Mouse (Mus musculus): ENCODE results near the gene Mylk2. TPM values are rescaled to one million over a fixed set of nuclear protein-coding genes. Genes with fewer than 3 reads are reported as not detected.

Mylk2 gene
- total RNA-seq, 2 experiments from 2014 or later, result not detected

DNA sequence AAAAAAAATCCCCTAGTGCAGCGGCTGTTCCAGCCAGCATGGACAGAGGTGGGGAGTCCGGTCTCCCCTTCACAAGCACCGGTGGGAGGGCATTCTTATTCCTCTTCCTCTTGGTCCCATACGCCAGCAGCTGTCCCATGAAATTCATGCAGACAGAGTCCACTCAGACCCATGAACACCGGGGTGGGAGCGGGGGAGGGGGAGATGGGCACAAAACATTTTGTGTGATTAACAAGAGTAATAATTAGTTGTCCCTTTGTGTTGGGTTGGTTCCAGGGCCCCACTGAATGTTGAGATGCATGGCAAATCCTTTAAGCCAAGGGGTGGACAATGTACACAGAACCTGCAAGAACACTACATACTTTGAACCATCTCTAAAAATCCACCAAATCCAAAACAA, 30.0 kb downstream of the Mylk2 start:
- no peak for ATAC-seq (replicated peaks; ENCODE audit: poor library complexity, severe bottlenecking)

DNA sequence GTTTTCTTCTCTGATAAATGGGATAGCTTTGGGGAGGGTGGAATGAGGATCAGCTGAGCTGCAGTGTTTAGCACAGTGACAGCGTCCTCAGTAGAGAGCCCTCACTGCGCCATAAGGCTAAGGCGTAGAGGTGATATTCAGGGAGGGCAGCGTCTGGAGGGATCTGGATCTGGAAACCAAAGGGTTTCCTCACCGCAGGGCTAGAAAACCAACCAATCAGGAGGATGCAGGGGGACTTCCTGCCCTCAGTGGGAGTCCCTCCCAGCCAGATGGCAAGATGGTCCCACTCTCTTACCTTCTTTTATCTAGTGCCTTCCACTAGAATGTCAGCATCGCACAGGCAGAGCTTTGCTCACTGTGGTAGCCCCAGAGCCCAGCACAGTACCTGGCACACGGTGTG, 30.6 kb downstream of the Mylk2 start:
- ATAC-seq (replicated peaks; ENCODE audit: poor library complexity, severe bottlenecking), result no peak

DNA sequence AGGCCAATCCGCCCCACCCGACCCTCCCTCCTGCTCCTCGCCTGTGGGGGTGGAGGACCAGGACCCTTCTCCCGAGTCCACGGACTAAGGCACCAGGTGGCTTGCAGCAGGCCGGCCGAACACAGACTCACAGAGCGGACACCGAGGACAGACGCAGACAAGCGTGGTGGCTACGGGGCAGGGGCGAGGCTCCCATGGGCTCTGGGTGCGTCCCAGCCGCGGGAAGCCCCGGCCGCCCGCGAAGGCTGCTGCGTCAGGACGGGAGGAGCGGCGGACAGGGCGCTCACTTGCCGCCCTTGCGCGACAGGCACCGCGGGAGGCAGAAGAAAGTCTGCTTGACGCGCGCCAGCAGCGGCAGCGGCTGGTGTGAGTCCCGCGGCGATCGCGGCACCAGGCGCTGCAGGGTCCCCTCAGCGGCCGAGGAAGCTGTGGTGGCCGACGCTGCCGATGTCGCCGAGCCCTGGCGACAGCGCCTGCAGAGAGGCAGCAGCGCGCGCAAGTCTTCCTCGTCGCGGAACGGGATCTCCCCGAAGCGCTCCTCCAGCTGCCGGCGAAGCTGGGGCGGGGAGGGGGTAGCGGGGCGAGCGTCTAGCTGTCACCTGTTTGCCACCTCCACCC, 31.9 kb downstream of the Mylk2 start:
- peak; percentile 28 for ATAC-seq (replicated peaks; ENCODE audit: poor library complexity, severe bottlenecking)

DNA sequence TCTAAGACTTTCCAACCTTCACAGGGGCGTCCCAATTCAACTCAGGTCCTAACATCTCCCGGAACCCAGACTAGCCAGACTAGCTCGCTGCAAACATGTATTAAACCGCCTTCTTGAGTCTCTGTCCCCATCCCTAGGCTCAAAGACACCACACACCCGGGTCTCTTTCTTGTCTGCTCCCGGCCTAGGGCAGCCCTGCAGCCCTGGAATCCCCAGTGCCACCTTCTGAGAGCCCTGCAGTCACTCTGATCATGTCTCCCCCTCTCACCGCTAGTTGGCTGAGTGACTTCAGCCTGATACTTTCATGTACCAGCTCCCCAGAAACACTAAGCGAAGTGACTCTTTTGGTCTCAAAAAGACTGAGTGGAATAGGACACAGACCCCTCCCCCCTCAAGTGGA, 32.4 kb downstream of the Mylk2 start:
- ATAC-seq (replicated peaks; ENCODE audit: poor library complexity, severe bottlenecking), result no peak

DNA sequence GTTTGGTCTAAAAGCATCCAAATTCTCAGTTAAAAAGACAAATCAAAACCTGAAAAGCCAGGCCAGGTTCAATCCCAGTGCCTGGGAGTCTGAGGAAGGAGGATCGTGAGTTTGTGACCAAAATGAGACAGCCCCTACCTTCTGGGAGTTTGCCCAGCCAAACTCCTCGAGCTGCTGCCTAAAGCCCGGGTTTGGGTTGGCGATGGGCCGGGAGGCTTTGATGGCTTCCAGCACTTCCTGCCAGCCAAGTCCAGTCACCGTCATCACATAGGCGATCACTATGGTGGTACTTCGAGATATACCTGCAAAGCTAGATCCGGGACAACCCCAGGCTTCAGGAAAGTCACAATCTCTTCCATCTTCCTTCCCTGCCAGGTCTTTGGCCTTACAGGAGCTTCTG, 32.9 kb downstream of the Mylk2 start:
- ATAC-seq (replicated peaks; ENCODE audit: poor library complexity, severe bottlenecking), result no peak

DNA sequence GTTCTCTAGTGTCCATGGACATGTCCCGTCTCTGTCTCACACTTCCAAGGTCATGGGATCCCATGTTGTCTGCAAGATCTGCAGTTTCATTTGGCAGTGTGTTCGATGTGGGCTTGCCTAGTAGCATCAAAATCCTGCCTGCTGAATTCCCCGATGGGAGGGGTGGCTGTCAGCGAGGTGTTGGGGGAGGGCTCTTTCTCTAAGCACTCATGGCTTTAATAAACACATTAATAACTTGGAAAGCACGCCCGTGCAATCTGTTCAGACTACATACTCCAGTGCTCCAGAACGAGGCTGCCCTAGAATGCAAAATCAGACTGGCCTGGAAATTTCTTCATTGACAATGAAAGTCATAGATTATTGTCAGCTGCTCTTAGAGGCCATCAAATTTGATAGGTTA, 35.9 kb downstream of the Mylk2 start:
- no peak for ATAC-seq (replicated peaks; ENCODE audit: poor library complexity, severe bottlenecking)

DNA sequence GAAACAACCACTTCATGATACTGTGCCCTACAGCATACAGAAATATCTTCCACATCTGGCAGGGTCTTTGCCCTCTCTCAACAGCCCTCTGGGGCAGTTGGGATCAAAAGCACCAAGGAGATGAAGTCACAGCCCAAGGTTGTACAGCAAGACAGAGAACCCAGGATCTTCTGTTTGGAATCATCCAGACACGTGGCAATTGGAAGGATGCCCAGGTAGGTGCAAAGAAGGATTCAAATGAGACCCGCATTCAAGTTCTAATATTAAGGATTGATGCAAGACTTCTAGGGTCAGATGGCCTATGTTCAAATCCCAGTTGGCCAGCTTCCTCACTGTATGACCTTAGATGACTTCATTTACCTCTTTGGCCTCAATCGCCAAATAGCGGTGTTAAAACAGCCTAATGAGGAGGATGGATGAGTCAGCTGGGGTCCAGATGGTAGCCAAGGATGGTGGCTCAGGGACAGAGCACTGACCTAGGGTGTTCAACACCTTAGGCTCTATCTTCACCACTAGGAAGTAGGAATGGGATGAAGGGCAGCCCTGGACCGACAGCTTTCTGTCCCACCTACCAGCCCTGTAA, 37.4 kb downstream of the Mylk2 start:
- ATAC-seq (replicated peaks; ENCODE audit: poor library complexity, severe bottlenecking), result no peak

DNA sequence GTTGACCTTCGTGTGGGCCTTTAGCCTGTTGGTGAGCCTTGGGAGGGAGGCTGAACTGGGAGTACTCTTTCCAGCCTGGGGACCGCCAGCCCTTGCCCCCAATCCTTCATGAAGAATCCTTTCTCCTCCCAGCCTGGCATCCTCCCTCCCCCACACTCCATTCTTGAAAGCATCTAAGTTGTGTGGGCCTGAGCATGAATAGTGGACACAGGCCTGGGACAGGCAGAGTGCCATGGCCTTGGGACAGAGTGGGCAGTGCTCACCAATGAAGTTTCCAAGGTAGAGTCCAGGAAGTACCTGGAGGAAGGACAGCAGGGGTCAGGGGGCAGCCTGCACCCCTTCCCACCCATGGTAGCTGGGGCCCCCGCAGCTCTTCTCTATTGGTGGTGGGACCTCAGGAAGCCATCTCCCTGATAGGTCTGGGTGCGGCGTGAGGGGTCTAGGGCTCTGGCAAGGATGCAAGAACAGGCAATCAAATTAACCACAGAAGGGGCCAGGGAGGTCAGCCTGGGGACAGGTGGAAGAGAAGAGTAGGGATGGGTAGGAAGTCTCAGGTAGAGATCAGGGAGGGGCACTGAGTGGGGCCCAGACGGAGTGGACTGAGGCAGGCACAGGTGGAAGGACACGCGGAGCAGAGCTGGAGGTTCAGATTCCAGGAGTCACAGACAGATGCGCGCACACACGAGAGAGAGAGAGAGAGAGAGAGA, 39.4 kb downstream of the Mylk2 start:
- ATAC-seq (replicated peaks; ENCODE audit: poor library complexity, severe bottlenecking), result no peak

DNA sequence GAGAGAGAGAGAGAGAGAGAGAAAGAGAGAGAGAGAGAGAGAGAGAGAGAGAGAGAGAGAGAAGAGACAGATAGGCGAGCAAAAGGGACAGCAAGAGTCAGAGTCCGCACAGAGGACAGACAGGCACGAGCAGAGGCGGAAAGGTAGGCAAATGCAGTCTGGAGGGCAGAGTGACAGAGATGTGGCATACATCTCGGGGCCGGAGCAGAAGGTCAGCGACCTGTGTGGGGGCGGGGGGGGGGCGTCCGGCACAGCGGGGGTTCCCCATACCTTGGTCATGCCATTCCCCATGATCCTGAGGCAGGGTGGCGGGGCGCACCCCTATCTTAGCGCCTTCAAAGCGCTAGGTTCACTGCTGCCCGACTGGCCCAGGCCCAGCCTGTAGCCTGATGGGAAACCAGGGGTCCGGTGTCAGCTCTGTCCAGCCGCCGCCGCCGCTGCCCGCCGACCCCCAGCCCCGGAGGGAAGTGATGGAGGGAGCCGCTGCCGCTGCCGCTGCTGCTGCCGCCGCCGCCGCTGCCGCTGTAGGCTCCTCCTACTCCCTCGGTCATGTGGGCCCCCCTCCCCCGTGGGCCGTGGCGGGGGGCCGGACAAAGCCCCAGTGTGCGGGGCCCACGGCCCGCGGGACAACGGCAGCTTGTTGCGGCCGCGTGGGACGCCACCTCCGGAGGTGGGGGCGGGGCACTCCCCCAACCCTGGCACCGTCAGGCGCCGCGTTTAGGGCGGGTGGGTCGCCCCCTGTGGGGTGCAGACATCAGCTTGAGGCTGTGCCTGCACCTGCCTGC, 40.1 kb downstream of the Mylk2 start, which contains the start of gene Dusp15:
Gene Dusp15, minus strand, starts transcription at position 634 of the 785 bp plus-strand sequence.
- peak; percentile 84 for ATAC-seq (replicated peaks; ENCODE audit: poor library complexity, severe bottlenecking)

DNA sequence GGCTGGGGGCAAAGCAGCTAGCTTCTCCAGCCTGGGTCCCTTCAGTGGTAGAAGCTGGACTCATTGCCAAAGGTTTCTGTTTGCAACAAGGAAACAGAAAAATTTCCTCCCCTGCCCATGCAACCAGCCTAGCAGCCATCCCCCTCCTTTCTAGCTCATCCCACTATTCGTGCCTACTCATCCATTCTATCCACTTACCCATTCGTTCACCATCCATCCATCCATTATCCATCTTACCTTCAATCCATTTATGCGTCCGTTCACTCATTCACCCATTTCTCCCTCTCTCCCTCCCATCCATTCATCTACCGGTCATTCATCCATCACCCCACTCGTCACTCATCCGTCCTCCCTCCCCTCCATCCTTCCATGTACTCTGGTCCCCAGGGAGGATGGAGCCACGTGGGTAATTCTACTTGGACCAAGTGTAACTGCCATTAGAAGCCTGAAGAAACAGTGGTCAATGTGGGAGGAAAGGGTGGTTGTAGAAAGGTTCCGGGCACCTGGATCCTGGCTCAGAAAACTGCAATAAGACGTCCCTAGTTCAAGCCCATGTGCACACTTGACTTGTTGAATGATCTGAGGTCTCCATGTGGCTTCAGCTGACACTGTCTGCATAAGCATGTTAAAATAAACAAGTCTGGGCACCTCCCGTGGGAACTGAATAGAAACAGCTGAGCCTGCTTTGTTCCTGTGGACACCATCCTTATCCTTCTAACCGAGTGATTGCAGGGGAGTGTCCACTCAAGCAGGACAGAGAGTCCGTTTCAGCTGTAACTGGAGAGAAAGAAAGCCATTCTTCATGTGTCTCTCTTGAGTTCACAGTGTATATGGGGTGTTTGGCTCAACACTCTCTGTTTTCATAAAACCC, 40.9 kb downstream of the Mylk2 start:
- no peak for ATAC-seq (replicated peaks; ENCODE audit: poor library complexity, severe bottlenecking)

DNA sequence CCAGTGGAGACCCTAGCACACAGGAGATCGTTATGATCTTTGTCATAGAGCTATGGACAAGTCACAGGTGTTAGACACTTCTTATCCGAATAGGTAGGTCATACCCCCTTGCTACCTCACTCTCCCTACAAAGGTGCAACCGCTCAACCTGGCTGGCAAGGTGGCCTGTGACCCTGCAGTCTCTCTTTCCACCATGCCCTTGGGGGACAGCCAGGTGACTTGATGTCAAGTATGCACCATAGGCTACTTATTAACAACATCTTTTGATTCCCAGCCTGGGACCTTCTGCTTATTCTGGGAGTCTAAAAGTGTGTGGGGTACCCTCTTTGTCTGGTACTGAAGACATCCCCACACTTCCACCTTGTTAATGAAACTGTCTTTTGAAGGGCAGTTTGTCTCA, 47.0 kb downstream of the Mylk2 start:
- ATAC-seq (replicated peaks; ENCODE audit: poor library complexity, severe bottlenecking), result no peak

DNA sequence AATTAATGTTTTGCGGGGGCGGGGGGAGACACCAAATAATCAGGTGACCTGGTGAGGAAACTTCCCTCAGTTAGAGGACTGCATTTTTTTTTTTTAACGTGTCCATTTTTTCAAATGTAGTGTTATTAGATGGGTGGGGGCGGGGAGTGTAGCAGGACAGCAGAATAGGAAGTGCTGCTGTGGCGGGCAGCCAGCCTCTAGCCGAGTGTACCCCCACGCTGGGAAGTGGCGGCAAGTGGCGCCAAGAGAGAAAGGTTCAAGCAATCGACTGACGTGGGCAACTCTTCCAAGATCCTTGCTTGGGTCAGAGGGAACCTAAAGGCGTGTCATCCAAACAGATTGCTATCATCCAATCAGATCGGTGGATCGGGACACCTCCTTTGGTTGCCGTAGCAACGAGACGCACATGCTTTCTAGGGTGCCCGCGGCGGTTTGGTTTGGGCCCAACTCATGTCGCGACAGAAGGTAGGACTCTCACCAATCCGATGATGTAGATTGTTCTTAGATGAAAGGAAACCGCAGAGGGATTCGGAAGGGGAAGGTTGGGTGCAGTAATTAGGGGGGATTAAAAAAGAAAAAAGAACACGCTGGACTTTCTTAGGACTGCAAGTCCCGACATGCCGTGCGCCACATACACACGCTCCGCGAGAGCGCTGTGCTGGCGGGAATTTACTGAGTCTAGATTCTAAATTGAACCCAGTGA, 51.1 kb downstream of the Mylk2 start, which contains the start of gene Ttll9:
Gene Ttll9, plus strand, starts transcription at position 395 of the 703 bp plus-strand sequence.
- peak; percentile 98 for ATAC-seq (replicated peaks; ENCODE audit: poor library complexity, severe bottlenecking)

DNA sequence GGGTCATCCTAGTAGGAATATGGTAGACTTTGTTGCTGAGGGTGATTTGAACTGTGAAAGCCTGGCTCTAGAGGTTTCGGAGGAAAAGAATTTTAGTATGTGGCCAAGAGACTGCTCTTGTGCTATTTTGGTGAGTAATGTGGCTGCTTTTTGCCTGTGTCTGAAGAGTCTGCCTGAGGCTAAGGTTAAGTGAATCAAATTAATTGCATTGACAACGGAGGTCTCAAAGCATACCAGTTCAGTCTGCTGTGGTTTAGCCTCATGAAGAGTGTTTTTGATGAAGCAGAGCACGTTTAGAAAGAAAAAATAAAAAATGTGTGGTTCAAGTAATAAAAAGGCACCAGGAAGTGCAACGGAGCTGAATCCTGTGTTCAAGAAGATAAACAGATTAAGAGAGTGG, 54.4 kb downstream of the Mylk2 start:
- ATAC-seq (replicated peaks; ENCODE audit: poor library complexity, severe bottlenecking), result no peak

Other genes with a start within 250 kb of the Mylk2 start
- gene H13, start 241.9 kb upstream of the Mylk2 start, total RNA-seq (2014; fragmentation: Nextera tagmentation), result 180 and 213 TPM in 2 replicates
- 150 and 235 TPM in 2 replicates for gene H13, start 241.9 kb upstream of the Mylk2 start, total RNA-seq (2017)
- 11.7 and 14.5 TPM in 2 replicates for gene Mcts2, start 224.3 kb upstream of the Mylk2 start, total RNA-seq (2014; fragmentation: Nextera tagmentation)
- gene Mcts2, start 224.3 kb upstream of the Mylk2 start, total RNA-seq (2017), result 5.7 and 10.9 TPM in 2 replicates
- gene Id1, start 175.1 kb upstream of the Mylk2 start, total RNA-seq (2014; fragmentation: Nextera tagmentation), result 5.5 and 7.6 TPM in 2 replicates
- 5.0 and 6.6 TPM in 2 replicates for gene Id1, start 175.1 kb upstream of the Mylk2 start, total RNA-seq (2017)
- gene Cox4i2, start 157.2 kb upstream of the Mylk2 start, total RNA-seq (2014; fragmentation: Nextera tagmentation), result 6.8 and 13.0 TPM in 2 replicates
- gene Cox4i2, start 157.2 kb upstream of the Mylk2 start, total RNA-seq (2017), result 6.0 TPM in 1 of 2 replicates, not detected in the other
- 13.2 and 27.8 TPM in 2 replicates for gene Bcl2l1, start 79.6 kb upstream of the Mylk2 start, total RNA-seq (2014; fragmentation: Nextera tagmentation)
- 10.3 and 25.2 TPM in 2 replicates for gene Bcl2l1, start 79.6 kb upstream of the Mylk2 start, total RNA-seq (2017)
- gene Tpx2, start 63.4 kb upstream of the Mylk2 start, total RNA-seq (2014; fragmentation: Nextera tagmentation), result 51.4 and 56.0 TPM in 2 replicates
- 96.9 and 105 TPM in 2 replicates for gene Tpx2, start 63.4 kb upstream of the Mylk2 start, total RNA-seq (2017)
- not detected in 2 replicates for gene Foxs1, start 21.9 kb downstream of the Mylk2 start, total RNA-seq (2014; fragmentation: Nextera tagmentation)
- not detected in 2 replicates for gene Foxs1, start 21.9 kb downstream of the Mylk2 start, total RNA-seq (2017)
- gene Dusp15, start 40.3 kb downstream of the Mylk2 start, total RNA-seq (2014; fragmentation: Nextera tagmentation), result not detected in 2 replicates
- gene Dusp15, start 40.3 kb downstream of the Mylk2 start, total RNA-seq (2017), result not detected in 2 replicates
- 2.4 and 13.4 TPM in 2 replicates for gene Ttll9, start 51.1 kb downstream of the Mylk2 start, total RNA-seq (2014; fragmentation: Nextera tagmentation)
- 1.7 and 2.5 TPM in 2 replicates for gene Ttll9, start 51.1 kb downstream of the Mylk2 start, total RNA-seq (2017)
- 62.9 and 67.0 TPM in 2 replicates for gene Pdrg1, start 104.1 kb downstream of the Mylk2 start, total RNA-seq (2014; fragmentation: Nextera tagmentation)
- gene Pdrg1, start 104.1 kb downstream of the Mylk2 start, total RNA-seq (2017), result 98.2 and 108 TPM in 2 replicates
- not detected in 2 replicates for gene Xkr7, start 120.5 kb downstream of the Mylk2 start, total RNA-seq (2014; fragmentation: Nextera tagmentation)
- not detected in 2 replicates for gene Xkr7, start 120.5 kb downstream of the Mylk2 start, total RNA-seq (2017)
- 7.7 and 11.6 TPM in 2 replicates for gene Ccm2l, start 154.6 kb downstream of the Mylk2 start, total RNA-seq (2014; fragmentation: Nextera tagmentation)
- gene Ccm2l, start 154.6 kb downstream of the Mylk2 start, total RNA-seq (2017), result 0.21 and 3.3 TPM in 2 replicates
- 6.4 and 9.5 TPM in 2 replicates for gene Hck, start 197.1 kb downstream of the Mylk2 start, total RNA-seq (2014; fragmentation: Nextera tagmentation)
- 13.1 and 17.5 TPM in 2 replicates for gene Hck, start 197.1 kb downstream of the Mylk2 start, total RNA-seq (2017)
- gene Tm9sf4, start 250.0 kb downstream of the Mylk2 start, total RNA-seq (2014; fragmentation: Nextera tagmentation), result 54.2 and 60.7 TPM in 2 replicates
- 61.3 and 91.4 TPM in 2 replicates for gene Tm9sf4, start 250.0 kb downstream of the Mylk2 start, total RNA-seq (2017)